Mouse (Mus musculus) G1E (cell line): ENCODE measurements around the gene Pik3cg. TPM values are rescaled to one million over a fixed set of nuclear protein-coding genes. Genes with fewer than 3 reads are reported as not detected.
A peak's percentile ranks its signal among the peaks of the same experiment; 100 is the strongest.

ENCODE experiments used
- ATAC-seq: 2 replicates; pipeline ENCODE4 v1.8.0; 2016; ENCODE audit warnings: mild to moderate bottlenecking; ENCODE audit not compliant: insufficient number of reproducible peaks, poor library complexity, low FRiP score, severe bottlenecking; ENCODE audit errors: extremely low read depth
- DNase-seq: peaks from one replicate; pipeline ENCODE4 v3.0.0; 2012; ENCODE audit warnings: low spot score
- H3K27me3 ChIP-seq: 2 replicates; pipeline ENCODE4 v1.6.1; 2012; ENCODE audit warnings: mild to moderate bottlenecking, low read length, inconsistent platforms; ENCODE audit not compliant: insufficient read depth
- H3K36me3 ChIP-seq: replicated peaks from 2 replicates; pipeline ENCODE3; 2012; ENCODE audit warnings: mild to moderate bottlenecking, inconsistent platforms
- H3K4me1 ChIP-seq: 2 replicates; pipeline ENCODE4 v1.6.1; 2012; ENCODE audit warnings: low read depth, low read length, inconsistent platforms, mixed read lengths; ENCODE audit not compliant: insufficient read depth
- H3K4me3 ChIP-seq: 2 replicates; pipeline ENCODE4 v1.5.1; 2012; ENCODE audit warnings: low read depth, mild to moderate bottlenecking, inconsistent platforms, low read length, moderate library complexity, mixed read lengths
- H3K9me3 ChIP-seq: replicated peaks from 2 replicates; pipeline ENCODE4 v1.6.1; 2012; ENCODE audit warnings: inconsistent platforms
- CTCF ChIP-seq: IDR thresholded peaks from 2 replicates; pipeline ENCODE4 v1.5.1; 2012; ENCODE audit warnings: low read depth, low read length, inconsistent platforms, mixed read lengths
- GATA1 ChIP-seq: IDR thresholded peaks from 2 replicates; pipeline ENCODE4 v1.6.1; 2012; ENCODE audit warnings: borderline replicate concordance, low read length, inconsistent platforms, mixed read lengths
- GATA2 ChIP-seq: IDR thresholded peaks from 2 replicates; pipeline ENCODE4 v1.6.1; 2012; ENCODE audit warnings: low read depth, low read length, inconsistent platforms, borderline replicate concordance
- POLR2AphosphoS5 ChIP-seq: IDR thresholded peaks from 2 replicates; pipeline ENCODE4 v1.6.1; 2012; ENCODE audit warnings: low read depth, low read length, inconsistent platforms; ENCODE audit not compliant: insufficient replicate concordance
- TAL1 ChIP-seq: conservative IDR thresholded peaks from 2 replicates; pipeline ENCODE4 v1.6.1; 2012; ENCODE audit warnings: low read depth, low read length, inconsistent platforms, mixed read lengths
- polyA plus RNA-seq: library from polyadenylated mRNA; stranded (reverse); fragments of >175 nt; gene quantifications from 2 replicates; pipeline ENCODE4 v1.2.3, GENCODE M21; 2012
- total RNA-seq, 2 experiments: library from RNA; stranded (forward) in 1 of 2; stranded (reverse) in 1 of 2; fragments of 200-1000 nt in 1 of 2; fragments of >200 nt in 1 of 2; fragmentation: Nextera tagmentation in 1 of 2; gene quantifications; 2 replicates each; pipeline ENCODE4 v1.2.3; 2014 to 2017

Pik3cg gene
- total and polyA plus RNA-seq, 3 experiments, result 4.0 to 56.2 (median 42.4) TPM

DNA sequence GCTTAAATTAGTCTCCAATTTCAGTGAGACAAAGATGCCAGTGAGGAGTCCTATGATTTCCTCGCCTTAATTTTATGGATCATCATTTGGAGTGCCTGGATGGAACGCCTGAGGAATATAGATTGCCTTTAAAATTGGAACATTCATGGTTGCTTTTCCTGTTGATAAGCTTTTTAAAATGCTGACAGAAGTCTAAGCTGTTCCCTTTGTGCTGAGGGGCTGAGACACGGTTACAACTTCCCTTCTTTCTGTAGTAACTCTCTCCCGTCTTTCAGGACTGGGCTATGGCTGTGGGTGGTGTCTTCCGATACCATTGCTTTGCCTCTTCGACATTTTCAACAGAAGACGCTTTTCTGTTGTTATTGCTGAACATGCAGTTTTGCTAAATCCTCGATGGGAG is 84.4 kb downstream of the Pik3cg start:
- TF ChIP-seq TAL1 (no peak; the same call in 1 of the 2 replicates), POLR2AphosphoS5 (no peak), GATA1 (no peak), GATA2 (no peak), CTCF (no peak)
- Histone ChIP-seq H3K27me3 (no peaks in the 10 kb centered on the region), H3K4me1 (peaks cover 69% of the 10 kb centered on the region), H3K9me3 (no peaks in the 10 kb centered on the region), H3K36me3 (no peaks in the 10 kb centered on the region), H3K4me3 (no peak overlapping the region; the same call in 1 of the 2 replicates)
- no peak for DNase-seq
- no peak for ATAC-seq

DNA sequence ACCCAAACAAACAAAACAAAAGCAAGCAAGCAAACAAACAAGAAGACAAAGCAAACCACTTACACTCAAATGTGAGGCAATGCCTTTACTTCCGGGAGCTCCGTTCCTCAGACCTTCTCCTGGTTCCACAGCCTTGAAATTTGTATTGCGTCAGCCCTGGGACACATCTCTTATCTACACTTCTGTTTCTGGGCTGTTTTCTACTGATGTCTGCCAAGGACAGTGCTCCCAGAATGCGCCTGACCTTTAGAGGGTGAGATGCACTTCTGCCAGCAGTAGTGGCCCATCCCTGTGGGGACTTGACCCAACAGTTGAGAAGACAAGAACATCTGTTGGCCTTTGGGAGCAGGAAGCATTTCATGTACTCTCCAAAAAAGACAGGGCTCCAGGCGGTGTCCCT is 84.9 kb downstream of the Pik3cg start:
- no peak for TF ChIP-seq GATA2
- TF ChIP-seq CTCF, result no peak
- peak; percentile 69 for TF ChIP-seq TAL1
- no peak for TF ChIP-seq POLR2AphosphoS5
- Histone ChIP-seq H3K36me3 (no peaks in the 10 kb centered on the region), H3K9me3 (no peaks in the 10 kb centered on the region), H3K4me3 (peak overlapping the region; percentile 59; the same call in 1 of the 2 replicates), H3K27me3 (no peaks in the 10 kb centered on the region), H3K4me1 (peaks cover 65% of the 10 kb centered on the region)
- peak; percentile 78 for ATAC-seq
- peak; percentile 42 for DNase-seq

Other genes starting within 250 kb of the Pik3cg start
- gene Prkar2b, start 147.4 kb downstream of the Pik3cg start, total RNA-seq (2014; fragmentation: Nextera tagmentation), result 849 and 918 TPM in 2 replicates
- gene Prkar2b, start 147.4 kb downstream of the Pik3cg start, total RNA-seq (2017), result 488 and 524 TPM in 2 replicates
- gene Prkar2b, start 147.4 kb downstream of the Pik3cg start, polyA plus RNA-seq, result 179 and 203 TPM in 2 replicates
- gene Ccdc71l, start 170.0 kb upstream of the Pik3cg start, total RNA-seq (2014; fragmentation: Nextera tagmentation), result 14.1 and 19.2 TPM in 2 replicates
- gene Ccdc71l, start 170.0 kb upstream of the Pik3cg start, total RNA-seq (2017), result 21.1 and 21.3 TPM in 2 replicates
- 22.8 and 27.7 TPM in 2 replicates for gene Ccdc71l, start 170.0 kb upstream of the Pik3cg start, polyA plus RNA-seq